Mouse (Mus musculus) 3T3-L1 (cell line): ENCODE results near the gene Abcc4.
A peak's percentile ranks its signal among the peaks of the same experiment; 100 is the strongest.
"Not testable (repeated sequence)": the region's sequence is repeated elsewhere in the genome, so short reads cannot be mapped to it uniquely, and the experiment has no call there.

Source experiments
- DNase-seq: peaks from one replicate; pipeline ENCODE4 v3.0.0-alpha.2; 2015; ENCODE audit warnings: low read depth, low spot score

The Abcc4 gene

DNA sequence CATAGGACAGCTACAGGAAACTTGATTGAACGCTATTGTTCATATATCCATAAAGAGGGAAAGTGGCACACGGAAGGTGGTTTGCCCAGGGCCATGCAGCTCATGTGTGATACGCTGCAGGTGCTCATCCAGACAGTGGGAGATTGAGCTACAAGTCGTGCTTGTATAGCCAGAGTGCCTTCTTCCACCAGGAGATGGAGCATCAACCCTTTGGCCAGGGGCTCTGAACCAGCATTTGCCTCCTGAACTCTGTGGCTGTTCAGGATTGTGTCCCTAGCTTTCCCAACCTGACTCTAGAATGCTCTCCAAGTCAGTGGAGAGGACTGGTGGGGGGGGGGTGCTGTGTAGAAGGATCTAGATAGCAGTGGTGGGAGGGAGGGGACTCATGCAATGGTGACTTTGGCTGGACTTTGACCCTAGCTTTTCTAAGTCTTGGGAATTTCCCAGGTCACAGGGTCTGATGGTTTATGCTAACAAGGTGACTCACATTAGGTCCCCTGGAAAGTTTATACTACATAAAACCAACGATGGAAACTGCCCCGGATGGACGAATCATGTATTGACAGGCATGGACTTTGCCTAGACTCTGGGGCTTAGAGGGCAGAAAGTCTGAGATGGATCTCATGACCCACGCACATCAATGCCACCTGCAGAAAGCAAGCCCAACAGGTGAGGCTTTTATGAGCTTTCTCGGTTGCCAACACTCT is 27.6 kb downstream of the Abcc4 start:
- DNase-seq: no peak

DNA sequence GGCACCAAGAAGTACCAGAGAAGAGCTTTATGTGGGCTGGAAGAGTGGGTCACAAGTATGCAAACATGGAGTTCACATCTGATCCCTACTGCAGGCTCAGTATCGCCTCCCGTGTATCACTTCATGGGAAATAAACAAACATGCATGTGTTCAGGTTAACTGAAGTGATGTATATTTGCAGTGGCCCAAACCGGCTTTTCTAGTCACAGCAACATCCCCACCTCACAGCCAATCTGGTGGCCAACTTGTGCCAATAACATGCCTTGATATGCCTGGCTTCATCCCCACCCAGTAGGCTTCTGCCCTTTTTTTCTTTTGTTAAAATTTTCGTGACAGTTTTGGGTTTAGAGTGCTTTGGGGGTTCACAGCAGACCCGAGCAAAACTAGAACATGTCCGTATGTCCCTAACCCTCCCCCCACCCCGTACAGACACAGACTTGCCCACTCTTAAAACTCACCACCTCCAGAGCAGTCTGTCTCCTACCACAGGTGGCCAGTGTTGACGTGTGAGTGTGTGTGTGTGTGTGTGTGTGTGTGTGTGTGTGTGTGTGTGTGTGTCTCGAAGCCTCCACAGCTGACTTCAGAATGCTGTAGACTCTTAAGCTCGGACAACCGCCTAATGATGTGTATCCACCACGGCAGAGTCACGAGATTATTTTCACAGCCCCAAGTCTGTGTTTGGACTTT is 29.6 kb downstream of the Abcc4 start:
- DNase-seq: no peak

DNA sequence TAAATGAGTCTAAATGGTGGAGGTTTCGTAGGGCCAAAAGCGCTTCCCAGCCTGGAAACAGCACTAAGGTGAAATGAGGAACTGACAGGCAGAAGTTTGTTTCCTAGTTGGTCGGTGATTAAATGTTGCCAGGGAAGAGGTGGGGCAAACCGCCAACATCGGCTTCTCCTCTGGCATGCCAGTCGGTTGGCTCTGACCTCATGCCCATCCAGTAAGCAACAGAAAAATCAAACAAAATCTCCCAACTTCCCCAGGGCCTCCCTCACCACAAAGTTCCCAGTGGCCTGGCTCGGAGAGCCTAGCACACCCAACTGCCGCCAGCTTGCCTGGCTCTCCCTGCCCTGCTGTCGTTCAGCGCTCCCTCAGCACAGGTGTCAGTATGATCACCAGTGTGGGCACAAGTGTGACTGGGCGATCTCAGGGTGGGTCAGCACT is 31.3 kb downstream of the Abcc4 start:
- peak; percentile 19 for DNase-seq

DNA sequence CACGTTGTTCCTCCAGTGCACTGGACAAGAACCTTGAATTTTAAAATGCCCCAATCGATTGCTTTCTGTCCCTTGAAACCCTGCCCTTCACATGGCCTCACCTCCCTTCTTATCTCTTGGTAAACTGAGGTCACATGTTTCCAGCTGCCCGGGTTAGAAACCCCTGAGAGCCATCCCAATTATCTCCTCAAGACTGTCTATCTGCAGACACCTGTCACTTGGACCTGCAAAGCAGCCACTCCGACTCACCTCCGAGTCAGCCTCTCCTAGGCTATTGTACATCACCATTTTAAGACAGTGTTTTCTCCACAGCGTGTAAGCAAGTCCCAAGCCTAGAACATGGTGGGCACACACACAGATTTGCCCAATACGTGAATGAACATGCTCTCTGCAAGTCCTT is 31.8 kb downstream of the Abcc4 start:
- DNase-seq: no peak

DNA sequence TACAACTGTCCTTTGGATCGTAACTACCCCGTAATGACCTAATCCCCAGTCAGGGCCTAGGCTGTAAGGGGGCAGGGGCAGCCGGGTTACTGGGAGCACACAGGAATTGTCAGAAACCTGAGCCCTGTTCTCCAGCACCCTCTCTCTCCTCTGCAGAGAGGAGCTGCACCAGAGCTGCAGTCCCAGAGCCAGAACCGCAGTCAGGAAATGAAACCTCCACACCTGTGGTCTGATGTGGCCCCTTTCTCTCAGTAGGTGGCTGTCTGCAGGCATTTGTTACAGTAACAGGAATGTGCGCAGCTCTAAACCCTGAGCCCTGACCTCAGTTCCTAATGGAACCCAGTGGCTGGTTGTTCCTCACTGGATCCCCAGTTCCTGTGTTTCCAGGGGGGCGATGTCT is 32.5 kb downstream of the Abcc4 start:
- DNase-seq: no peak

DNA sequence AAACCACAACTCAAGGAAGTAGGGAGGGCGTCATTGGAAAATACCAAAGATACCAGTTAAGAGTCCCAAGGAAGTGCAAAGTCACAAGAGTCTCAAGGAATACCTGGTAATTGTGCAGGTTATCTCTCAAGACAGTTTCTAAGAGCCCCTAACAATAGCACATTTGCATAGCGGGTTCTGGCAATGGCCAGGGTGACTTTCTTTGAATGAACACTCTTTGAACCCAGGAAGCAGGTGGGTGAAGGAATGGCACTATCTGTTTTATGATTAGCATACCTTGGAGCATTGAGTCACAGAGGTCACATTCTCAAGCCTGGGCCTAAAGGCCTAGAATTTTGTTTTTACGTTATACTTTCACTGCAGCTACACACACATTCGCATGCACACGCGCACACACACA is 33.1 kb downstream of the Abcc4 start:
- DNase-seq: not testable (repeated sequence)

DNA sequence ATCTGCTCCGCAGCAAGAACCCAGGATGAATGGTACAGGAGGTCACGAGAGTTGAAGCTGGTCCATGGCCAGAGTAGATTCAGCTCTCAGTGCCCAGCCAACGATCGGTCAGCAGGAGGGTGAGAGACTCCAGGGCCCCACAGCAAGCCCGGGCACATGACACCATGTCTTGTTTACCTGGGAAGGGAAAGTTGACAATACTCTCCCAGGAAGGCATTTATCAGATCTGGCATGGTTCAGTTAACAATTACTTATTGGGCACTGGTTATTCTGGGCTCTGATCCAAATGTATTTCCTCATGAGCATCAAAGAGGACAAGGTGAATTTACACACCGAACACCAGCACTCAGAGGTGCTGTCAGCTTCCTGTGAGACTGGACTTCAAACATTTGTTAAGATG is 38.5 kb downstream of the Abcc4 start:
- DNase-seq: no peak

DNA sequence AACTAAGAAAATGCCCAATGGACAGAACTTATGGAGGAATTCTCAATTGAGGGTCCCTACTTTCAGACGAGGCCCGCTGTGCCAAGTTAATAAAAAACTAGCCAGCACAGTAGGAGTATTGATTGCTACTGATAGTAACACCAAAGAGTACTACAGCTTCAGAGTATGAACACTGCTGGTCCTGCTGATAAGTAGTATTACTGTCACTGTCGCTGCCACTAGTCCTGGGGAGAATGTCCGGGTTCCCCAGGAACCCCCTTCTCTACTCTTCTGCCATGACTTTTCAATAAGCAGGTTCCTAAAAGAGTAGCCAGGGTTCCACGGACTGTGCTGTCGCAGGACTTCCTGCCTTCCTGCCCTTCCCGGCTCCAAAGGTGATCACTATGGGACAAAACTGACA is 41.4 kb downstream of the Abcc4 start:
- no peak for DNase-seq

DNA sequence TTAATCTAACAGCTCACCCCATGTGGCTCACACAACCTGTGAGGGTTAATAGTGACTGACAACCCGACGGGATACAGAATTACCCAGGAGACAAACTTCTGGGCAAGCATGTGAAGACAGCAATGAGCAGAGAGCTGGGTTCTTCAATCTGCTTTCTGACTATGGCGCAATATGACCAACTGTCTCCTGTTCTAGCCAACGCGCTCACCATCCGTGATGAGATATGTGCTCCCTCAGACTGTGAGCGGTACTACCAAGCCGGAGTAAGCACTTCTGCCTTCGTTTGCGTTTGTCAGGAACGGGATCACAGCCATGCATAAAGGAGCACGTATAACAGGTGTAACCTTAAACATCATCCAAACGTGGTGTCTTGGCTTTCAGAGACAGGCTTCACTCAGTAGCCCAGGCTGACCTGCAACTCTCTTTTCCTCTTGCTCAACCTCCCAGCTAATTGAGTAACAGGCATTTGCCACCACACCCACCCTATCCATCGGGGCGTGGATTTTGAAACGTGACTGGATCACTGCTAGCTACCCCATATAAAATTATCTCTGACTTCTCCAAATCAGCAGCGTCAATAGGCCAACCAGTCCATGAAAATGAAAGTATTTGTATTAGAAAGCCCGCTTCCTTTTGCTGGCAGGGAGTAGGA is 43.3 kb downstream of the Abcc4 start:
- no peak for DNase-seq

DNA sequence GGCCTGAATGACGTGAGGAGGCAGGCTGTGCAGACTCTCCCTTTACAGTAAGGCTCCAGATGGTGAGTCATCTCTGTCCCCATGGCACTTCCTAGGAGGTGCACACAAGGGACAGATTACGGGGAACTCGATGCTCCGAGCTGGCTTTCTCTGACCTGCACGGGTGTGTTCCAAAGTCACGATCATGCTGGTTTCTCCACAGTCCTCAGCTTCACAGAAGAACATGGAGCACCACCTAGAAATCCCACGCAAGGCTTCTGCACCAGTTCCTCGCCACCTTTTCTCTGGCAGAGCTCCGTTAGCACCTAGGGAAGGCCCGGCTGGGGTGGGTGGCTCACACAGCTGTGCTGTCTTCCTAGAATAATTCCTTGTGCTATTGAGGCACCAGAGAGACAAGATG is 43.9 kb downstream of the Abcc4 start:
- no peak for DNase-seq

DNA sequence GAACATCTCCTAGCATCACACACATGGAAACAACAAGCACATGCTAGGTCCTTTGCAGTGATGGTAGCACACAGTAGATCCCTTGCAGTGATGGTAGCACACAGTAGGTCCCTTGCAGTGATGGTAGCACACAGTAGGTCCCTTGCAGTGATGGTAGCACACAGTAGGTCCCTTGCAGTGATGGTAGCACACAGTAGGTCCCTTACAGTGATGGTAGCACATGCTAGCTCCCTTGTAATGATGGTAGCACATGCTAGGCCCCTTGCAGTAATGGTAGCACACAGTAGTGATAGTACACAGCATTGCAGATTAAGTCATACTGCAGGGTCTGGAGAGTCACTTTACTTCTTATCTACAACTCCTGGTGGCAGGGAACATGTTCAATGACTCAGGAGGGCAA is 46.8 kb downstream of the Abcc4 start:
- DNase-seq: no peak

DNA sequence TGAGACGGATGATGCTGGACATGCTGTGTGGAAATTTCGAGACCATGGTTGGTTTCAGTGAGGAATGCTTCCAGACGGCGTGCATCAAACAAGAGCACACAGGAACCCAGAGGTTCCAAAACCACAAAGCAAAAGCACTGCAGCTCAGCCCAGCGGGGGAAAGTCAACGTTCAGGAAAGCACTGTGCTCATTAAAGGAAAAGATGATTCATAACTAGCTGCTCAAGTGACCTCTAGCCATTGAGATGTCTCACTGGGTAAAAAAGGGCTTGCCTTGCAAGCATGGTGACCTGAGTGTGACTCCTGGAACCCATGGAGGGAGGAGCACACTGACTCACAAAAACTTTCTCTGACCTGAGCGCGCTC is 47.7 kb downstream of the Abcc4 start:
- DNase-seq: peak; percentile 93

DNA sequence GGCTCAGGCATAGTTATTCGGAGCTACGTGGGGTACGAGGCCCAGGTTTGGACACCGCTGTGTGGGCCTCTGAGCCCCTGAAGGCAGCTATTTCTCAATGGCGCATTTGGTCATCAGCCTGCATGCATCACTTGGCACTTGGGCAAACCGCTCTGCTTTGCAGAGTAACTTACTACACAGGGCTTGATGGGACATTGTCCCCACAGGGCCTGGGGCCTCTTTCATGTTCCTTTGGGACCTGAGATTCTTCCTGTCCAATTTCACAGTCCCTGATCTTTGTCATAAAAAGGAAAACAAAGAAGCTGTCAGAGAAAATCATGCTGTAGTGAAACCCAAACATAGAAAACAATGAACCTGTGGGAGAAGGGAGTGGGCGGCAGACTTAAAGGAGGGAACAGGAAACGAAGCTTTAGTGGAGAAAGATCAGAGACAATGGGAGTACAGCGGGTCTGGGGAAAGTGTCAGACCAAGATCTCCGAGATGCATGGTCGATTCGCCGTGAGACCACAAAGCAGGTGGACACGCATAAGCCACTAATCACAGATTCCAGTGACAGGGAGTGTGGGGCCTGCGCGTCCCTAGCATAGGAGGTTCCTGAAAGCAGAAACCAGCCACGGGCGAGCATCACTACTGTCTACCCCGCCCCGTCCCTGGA is 48.2 kb downstream of the Abcc4 start:
- no peak for DNase-seq

DNA sequence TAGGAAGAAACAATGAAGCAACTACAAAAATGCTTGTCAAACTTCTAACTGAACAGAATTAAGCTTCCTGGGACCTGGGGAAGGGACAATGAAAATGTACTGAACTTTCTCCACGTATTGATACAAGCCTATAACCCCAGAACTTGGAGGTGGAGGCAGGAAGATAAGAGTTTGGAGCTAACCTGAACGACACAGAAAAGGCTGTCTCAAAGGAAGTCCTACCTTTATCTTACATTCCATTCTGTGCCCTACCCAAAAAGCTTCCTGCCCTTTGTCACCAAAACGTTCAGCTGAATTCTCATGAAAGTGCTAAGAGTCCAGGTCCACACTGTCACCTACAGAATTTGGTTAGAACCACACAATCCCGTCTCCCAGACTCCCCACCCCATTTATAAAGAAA is 48.8 kb downstream of the Abcc4 start:
- no peak for DNase-seq

DNA sequence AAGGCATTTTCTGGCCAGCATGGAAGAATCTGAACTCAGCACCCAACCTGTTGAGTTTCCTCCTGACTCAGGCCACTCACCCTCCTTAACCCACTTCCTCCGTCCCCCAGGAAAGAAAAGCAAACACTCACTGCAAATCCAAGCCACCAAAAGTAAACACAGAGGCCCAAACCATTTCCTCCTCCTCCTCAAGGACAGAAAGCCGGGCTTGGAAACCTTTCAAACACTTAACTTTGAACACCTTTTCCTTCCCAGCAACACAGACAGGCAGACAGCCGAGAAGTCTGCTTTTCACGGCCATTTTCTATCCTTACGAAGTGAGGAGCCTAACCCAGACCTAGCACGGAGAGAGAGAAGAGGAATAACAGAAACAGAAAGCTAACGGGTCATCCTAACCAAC is 50.0 kb downstream of the Abcc4 start:
- no peak for DNase-seq

DNA sequence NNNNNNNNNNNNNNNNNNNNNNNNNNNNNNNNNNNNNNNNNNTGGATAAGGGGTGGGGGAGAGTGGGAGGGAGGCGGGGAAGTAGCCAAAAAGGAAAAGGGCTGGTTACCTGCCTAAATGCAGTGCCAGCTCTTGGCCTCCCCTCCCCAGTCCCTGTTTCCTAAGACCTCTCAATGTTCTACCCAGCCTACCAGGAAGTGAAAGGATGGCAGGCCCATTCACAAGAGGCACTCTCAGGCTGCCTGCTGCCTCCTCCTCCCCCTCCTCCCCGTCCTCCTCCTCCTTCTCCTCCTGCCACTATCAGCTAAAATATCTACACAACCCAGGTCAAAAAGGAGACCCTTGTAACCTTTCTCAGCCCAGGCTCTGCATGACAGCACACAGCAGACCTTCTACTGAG is 51.1 kb downstream of the Abcc4 start:
- DNase-seq: no peak

DNA sequence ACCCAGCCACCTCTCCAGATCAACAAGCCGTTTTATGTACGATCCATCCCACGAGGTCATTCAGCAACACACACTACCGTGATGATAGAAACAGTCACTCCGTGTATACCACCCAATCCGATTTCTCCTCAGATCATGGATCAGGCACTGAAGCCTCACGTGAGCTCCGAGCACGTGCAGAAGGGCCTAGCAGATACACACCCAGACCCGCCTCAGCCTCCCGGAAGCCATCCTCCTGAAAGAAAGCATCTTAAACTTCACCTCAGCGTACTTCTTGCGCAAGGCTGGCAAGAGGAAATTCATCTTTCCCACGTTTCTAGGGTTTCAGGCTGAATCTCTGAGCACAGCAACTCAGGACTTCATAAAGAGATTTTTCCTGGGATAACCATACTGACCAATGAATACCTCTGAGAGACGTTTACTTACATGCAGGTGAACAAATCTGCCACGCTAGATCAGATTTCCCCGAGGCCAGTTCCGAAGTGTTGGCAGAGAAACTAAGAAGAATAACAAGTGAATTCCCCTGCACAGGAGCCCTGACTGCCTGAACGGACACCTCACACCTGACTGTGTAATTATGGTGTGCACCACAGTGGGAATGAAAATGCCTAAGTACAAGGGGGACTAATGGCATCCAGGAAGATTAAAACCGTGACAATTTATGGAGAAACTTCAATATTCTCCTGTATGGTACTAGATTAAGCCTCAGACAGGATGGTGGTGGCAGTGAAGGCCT is 54.1 kb downstream of the Abcc4 start:
- DNase-seq: no peak

DNA sequence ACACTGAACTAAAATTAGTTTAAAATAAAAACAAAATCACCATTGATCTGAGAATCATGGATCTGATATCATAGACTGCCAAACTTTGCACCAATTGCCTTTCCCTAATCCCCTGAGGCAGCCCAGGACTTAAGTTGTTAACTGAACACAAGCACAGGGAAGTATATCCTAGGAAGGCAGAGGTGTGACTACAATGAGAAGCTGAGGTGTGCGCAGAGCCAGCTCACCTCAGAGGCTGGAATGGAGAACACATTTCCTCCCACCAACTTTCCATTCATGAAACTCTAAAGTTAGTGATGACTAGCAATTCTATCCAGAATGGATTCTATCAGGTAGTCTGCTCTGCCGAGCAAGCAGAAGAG is 56.1 kb downstream of the Abcc4 start:
- DNase-seq: no peak

DNA sequence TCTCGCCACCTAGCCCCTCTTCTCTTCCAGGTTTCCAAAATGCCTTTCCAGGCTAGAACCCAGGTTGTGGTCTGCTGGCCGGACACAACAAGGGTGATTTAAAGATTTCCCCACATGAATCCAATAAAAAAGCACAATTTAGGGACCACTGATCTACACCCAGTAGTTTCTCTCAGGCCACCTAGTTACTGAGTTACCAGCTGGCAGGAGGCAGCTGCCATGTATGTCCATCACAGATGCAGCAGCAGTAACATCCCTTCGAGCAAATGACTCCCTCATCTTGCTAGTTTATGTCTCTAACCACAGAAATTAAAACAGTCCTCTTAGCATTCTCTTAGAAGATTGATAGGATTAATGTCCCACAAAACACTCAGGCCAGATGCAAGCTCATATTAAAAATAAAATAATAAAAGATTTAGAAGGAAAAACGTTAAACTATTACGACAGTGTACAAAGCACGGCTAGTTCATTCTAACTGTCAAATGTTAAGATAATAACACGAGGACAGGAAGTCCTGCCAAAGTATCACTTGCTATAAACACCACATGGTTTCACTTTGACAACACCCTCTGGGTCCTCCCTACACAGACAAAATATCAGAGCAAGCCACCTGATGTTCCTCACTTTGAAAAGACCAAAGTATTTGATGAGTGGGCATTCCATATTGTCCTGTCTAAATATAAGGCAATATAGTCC is 56.7 kb downstream of the Abcc4 start:
- no peak for DNase-seq

DNA sequence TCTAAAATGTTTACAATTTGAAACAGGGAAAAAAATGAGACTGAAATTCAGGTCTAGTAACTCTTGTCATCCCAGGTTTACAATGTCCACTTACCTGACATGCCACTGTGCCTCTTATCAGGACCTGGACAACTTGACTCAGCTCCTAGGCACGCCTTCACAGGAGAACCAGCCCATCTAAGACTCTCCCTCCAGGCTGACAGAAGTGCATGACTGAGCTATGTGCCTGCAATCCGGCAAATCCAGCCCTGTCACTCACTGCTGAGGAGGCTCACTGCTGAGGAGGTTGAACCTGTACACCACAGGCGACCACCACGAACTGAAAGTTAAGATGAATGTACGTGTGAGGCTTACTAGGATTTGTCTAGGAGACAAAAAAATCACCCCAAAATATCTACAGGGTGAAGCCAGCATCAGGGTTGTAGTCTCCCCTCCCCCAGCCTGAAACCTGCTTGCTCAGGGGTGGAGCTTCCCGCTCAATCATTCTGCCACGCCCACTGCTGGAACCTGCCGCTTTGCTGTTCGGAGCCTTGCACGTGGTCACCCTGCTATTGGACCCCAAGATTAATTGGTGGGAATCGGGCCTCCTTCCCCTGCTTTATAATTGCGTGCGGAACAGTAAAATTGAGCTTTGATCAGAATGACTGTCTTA is 63.0 kb downstream of the Abcc4 start:
- not testable (repeated sequence) for DNase-seq

DNA sequence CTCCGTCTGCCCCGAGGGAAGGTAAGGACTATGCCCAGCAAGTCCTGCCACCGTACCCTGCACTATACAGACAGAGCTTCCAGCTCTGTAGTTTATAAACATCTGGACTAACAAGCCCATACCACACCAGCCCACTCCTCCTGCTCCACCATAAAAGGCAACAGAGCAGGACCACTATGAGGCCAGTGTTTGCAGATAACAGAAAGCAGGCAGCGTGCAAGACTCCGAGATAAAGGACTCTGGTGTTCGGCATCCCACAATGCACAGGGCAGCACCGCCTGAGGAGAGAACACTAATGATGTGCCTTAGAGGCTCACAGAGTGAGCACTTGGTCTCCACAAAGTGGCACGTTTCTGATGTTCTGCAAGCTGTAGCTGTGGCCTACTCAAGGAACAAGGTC is 63.9 kb downstream of the Abcc4 start:
- DNase-seq: no peak
